Mouse (Mus musculus): ENCODE data around the gene Vps26c. TPM values are rescaled to one million over a fixed set of nuclear protein-coding genes. Genes with fewer than 3 reads are reported as not detected.
A peak's percentile ranks its signal among the peaks of the same experiment; 100 is the strongest.

The Vps26c gene
- polyA plus RNA-seq (2012; rRNA removed) = 44.0 and 46.5 TPM in 2 replicates

DNA sequence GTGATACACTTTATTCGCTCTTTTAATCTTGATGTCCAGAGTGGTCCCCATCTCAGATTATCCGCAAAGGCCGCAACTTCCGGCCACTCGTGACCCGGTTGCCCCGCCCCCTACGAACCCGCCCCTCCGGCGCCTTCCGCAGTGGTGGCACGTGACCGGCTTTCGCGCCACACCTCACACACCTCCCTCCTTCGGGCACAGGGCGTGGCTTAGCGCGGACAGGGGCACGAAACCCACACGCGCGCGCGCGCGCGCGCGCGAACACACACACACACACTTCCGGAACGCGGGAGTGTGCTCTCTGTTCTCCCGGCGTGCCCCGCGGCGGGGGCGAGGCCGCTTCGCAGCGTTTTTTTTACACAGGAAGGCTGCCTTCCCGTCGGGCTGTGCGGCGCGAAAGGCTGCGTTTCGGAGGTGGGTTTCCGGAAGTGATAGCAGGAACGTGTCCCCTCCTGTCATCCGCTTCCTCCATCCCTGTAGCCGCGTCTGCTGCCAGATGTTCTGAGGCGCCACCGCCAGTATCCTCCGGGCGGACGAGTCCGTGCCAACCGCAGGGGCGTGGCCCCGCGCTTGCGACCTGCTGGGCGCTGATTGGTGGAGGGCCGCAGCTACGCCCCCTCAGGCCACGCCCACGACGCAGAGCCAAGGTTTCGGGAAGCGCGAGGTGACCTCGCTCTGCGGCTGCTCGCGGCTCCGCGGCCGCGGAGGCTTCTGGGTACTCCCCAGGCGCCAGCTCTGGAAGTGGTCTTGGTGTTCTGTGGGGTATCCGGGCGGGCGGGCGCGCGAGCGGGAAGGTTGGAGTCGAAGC is at the start of gene Vps26c:
Gene Vps26c, minus strand, starts transcription at position 487 of the 808 bp plus-strand sequence.
- Histone ChIP-seq H3K27ac (ENCODE audit: insufficient read depth, low read length) (peak within 1 kb of the TSS; percentile 92), H3K4me1 (ENCODE audit: control insufficient read depth, insufficient read depth, low read length) (peaks cover 9% of the 10 kb centered on the region), H3K4me3 (ENCODE audit: insufficient read depth, low read length) (peak within 1 kb of the TSS; percentile 99)
- peak; percentile 51; the same call in 1 of the 2 replicates for TF ChIP-seq POLR2A (IDR thresholded peaks at IDR 0.05; ENCODE audit: extremely low read depth, insufficient read depth, low read length)
- TF ChIP-seq CTCF (IDR thresholded peaks at IDR 0.05; ENCODE audit: extremely low read depth, insufficient read depth, low read length) = no peak

DNA sequence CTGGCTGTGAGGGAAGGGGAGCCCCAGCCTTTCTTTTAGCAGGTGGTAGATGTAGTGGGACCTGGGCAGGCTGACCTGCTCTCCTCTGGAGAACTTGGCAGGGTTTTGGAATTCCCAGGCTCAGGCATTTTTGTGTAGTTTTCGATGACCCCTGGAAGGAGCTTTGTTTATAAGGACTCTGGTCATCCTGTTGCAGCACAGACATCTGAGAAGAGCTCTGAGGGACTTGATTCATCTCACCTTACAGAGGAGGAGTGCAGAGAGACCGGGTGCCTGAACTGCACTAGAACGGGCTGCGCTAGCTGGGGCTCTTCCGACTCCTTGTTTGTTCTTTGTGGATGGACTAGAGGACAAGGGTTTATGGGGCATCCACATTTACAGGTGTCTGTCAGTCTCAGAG is 49.1 kb upstream of the Vps26c start:
- Histone ChIP-seq H3K4me1 (ENCODE audit: control insufficient read depth, insufficient read depth, low read length) (peaks cover 17% of the 10 kb centered on the region), H3K4me3 (ENCODE audit: insufficient read depth, low read length) (no peak overlapping the region), H3K27ac (ENCODE audit: insufficient read depth, low read length) (no peak overlapping the region)
- TF ChIP-seq POLR2A (IDR thresholded peaks at IDR 0.05; ENCODE audit: extremely low read depth, insufficient read depth, low read length) (no peak), CTCF (IDR thresholded peaks at IDR 0.05; ENCODE audit: extremely low read depth, insufficient read depth, low read length) (no peak)

DNA sequence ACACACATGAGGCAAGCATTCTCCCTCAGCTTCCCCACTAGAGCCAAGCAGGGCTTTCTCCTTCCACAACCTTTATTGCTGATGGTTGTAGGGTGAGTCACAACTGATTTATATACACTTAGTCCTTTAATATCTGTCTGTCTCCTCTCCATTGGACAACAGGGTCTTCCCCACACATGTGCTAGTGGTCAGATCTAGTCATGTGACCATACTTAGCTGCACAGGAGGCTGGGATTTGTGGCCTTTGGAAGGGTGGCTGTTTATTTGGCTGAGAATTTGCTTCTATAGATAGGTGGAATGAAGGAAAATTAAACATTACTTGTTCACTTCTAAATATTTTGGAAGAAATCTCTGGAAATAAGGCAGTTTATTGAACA is 48.1 kb upstream of the Vps26c start:
- no peak overlapping the region for H3K27ac ChIP-seq (ENCODE audit: insufficient read depth, low read length)
- peaks cover 15% of the 10 kb centered on the region for H3K4me1 ChIP-seq (ENCODE audit: control insufficient read depth, insufficient read depth, low read length)
- no peak for TF ChIP-seq POLR2A (IDR thresholded peaks at IDR 0.05; ENCODE audit: extremely low read depth, insufficient read depth, low read length)
- no peak for TF ChIP-seq CTCF (IDR thresholded peaks at IDR 0.05; ENCODE audit: extremely low read depth, insufficient read depth, low read length)
- H3K4me3 ChIP-seq (ENCODE audit: insufficient read depth, low read length) = no peak overlapping the region

DNA sequence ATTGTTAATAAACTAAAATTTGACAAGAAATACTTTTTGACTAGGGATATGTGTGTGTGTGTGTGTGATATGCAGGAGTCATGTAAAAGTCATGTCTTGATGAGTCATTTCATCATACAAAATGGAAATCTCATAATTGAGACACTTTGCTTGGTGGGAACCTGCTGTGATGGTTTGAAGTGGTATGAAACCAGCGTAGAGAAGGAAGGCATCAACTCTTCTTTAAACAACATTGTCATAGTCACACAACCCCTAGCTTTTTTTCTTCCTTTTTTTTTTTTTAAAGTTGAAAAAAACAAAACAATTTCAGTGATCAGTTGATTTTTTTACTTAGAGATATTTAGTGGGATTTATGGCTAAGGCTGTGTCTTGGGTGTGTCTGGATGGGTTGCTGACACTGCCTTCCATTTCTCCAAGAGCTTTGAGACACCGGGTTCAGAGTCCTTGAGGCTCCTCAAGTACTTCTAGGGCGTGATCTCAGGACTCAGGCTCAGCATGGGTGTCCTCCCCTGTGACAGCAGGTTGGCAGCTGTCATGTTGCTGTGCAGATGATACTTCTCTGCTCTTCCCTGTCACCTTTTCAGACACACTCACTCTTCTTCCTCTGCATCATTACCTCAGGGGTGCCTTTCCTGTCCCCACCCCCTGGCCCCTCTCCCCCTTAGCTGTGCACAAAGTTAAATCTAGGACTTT is 47.5 kb upstream of the Vps26c start:
- Histone ChIP-seq H3K27ac (ENCODE audit: insufficient read depth, low read length) (no peak overlapping the region), H3K4me1 (ENCODE audit: control insufficient read depth, insufficient read depth, low read length) (peaks cover 15% of the 10 kb centered on the region), H3K4me3 (ENCODE audit: insufficient read depth, low read length) (no peak overlapping the region)
- TF ChIP-seq POLR2A (IDR thresholded peaks at IDR 0.05; ENCODE audit: extremely low read depth, insufficient read depth, low read length) (no peak), CTCF (IDR thresholded peaks at IDR 0.05; ENCODE audit: extremely low read depth, insufficient read depth, low read length) (no peak)

DNA sequence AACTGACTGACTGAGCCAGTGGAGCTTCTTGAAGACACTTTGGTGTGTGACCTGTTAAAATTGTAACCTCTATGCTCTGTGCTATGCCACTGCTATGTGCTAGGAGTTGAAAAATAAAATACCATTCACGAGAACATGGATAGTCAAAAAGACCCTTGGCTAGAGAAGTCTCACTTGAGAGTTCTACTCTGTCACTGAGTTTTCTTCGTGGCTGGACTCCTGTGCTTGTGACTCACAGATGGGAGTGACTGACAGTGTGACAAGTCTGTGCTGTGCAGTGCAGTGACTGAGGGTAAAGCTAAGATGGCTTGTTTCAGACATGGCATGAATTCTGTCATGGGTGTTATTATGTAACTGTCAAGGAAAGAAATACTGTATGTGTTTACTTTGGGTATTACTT is 45.8 kb upstream of the Vps26c start:
- Histone ChIP-seq H3K4me3 (ENCODE audit: insufficient read depth, low read length) (no peak overlapping the region; the same call in 1 of the 2 replicates), H3K4me1 (ENCODE audit: control insufficient read depth, insufficient read depth, low read length) (peaks cover 11% of the 10 kb centered on the region)

DNA sequence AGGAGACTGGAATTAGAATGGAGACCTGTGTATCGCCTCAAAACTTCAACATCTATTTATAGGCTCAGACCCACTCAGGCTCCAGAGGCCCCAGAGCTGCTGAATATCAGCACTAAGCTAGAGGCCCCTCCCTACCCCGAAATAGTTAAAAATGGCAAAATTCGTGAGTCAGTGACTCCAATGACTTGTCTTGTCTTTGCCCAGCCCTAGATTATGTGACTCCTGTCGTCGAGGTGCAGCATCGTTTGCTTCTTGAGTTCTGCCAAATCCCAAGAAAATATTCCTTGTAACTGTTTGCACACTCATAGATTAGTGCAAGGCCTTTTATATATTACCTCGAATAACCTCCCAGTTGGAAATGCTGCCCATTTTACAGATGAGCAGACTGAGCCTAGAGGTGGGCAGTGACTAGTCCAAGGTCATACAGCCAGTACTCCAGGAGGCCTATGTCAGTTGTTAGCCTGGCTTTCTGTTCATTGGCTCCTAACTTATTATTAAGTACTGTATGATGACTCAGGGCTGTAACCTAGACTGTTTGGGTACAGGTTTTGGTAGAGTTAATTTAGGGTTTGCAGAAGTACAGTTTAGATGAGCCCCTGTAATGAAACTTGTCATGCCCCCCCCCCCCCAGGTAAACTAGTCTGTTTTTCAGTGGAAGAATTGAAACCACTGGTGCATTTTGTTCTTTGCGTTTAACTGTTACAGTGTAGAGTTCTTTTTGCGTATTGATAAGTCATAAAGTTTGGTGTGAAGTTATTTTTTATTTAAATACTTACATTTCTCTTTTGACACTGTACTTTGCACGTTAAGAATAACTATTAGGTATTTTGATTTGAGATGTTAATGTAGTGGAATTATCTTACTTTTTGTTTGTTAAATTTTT is 44.7 kb upstream of the Vps26c start:
- Histone ChIP-seq H3K4me1 (ENCODE audit: control insufficient read depth, insufficient read depth, low read length) (peaks cover 10% of the 10 kb centered on the region), H3K27ac (ENCODE audit: insufficient read depth, low read length) (peak overlapping the region; percentile 76; the same call in 1 of the 2 replicates), H3K4me3 (ENCODE audit: insufficient read depth, low read length) (peak overlapping the region; percentile 58)
- TF ChIP-seq CTCF (IDR thresholded peaks at IDR 0.05; ENCODE audit: extremely low read depth, insufficient read depth, low read length) (no peak), POLR2A (IDR thresholded peaks at IDR 0.05; ENCODE audit: extremely low read depth, insufficient read depth, low read length) (no peak)

More for the DNA sequence above, 45.8 kb upstream of the Vps26c start:
- TF ChIP-seq CTCF (IDR thresholded peaks at IDR 0.05; ENCODE audit: extremely low read depth, insufficient read depth, low read length) (no peak), POLR2A (IDR thresholded peaks at IDR 0.05; ENCODE audit: extremely low read depth, insufficient read depth, low read length) (no peak)
- H3K27ac ChIP-seq (ENCODE audit: insufficient read depth, low read length) = no peak overlapping the region

DNA sequence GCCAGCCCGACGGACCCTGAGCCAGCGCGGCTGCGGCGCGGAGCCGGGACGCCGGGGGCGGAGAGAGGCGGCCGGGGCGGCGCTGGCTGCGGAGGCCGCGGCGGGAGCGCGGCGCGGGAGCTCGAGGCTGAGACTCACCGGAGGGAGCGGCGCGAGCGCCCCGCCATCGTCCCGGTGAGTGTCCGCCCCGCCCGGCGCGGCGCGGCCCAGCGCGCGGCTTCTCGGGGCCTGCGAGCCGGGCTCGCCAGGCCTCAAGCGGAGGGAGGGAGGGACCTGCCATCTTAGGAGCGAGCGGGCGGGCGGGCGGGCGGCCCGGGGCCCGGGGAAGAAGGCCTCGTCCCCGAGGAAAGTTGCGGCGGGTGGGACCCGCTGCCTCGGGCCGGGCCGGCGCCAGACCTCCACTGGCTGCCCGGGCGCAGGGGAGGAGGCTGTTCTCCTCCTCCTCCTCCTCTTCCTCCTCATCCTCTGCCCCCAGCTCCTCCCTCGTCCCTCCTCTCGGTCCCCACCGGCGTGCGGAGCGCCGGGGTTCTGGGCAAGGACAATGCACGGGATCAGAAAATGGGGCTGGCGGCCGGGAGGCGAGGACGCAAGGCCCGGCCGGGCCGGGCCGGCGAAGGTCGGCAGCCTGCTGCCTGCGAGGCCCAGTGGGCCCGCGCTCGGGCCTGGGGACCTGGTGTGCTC is 43.9 kb upstream of the Vps26c start:
- peaks cover 10% of the 10 kb centered on the region for H3K4me1 ChIP-seq (ENCODE audit: control insufficient read depth, insufficient read depth, low read length)
- H3K4me3 ChIP-seq (ENCODE audit: insufficient read depth, low read length) = peak overlapping the region; percentile 58
- TF ChIP-seq CTCF (IDR thresholded peaks at IDR 0.05; ENCODE audit: extremely low read depth, insufficient read depth, low read length) (no peak), POLR2A (IDR thresholded peaks at IDR 0.05; ENCODE audit: extremely low read depth, insufficient read depth, low read length) (0 out of 2 replicates have a peak, but pooled peaks have one; percentile 22)
- peak overlapping the region; percentile 96 for H3K27ac ChIP-seq (ENCODE audit: insufficient read depth, low read length)

DNA sequence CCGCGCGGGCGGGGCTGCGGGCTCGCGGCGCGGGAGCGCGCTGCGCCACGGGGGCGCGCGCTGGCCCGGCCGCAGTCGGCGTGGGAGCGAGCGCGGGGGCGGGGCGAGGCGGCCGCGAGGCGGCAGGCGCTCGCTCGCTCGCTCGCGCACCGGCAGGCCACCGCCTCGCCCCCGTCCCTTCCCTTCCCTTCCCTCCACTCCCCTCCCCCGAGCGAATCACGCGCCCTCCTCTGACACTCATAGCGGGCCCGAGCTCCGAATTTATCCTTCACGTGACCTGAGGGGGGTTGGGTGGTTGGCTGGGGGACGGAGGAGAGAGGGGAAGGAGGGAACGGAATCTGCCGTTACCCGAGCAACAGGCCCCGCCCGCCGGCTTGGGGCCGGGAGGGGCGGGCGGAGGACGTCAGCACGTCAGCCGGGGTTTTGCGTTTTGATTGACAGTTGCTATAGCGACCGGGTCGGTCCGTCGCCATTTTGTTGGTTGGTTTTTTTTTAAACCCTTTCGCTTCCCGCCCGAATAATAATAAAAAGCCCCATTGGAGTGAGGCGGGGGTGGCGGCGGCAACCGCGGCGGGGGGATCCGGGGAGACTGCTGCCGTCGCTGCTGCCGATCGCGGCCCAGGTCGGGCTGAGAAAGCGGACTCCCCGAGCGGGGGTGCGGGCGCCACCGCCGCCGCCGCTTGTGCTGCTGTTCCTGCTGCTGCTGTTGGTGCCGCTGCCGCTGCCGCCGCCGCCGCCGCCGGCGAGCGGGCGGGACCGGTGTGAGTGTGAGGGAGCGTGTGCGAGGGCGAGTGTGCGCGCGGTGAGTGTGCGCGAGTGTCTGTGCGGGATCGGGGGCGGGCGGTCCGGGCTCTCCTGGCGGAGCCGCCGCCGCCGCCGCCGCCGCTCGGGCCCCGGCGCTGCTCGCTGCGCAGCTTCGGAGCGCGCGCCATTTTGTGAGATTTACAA is 42.9 kb upstream of the Vps26c start, which contains the start of gene Dyrk1a:
Gene Dyrk1a, plus strand, starts transcription at position 782 of the 948 bp plus-strand sequence.
- Histone ChIP-seq H3K27ac (ENCODE audit: insufficient read depth, low read length) (peak within 1 kb of the TSS; percentile 98), H3K4me1 (ENCODE audit: control insufficient read depth, insufficient read depth, low read length) (peaks cover 7% of the 10 kb centered on the region), H3K4me3 (ENCODE audit: insufficient read depth, low read length) (peak within 1 kb of the TSS; percentile 58)
- TF ChIP-seq CTCF (IDR thresholded peaks at IDR 0.05; ENCODE audit: extremely low read depth, insufficient read depth, low read length) (no peak), POLR2A (IDR thresholded peaks at IDR 0.05; ENCODE audit: extremely low read depth, insufficient read depth, low read length) (no peak)
